21 mouse cellular contexts compared by ENCODE assay signal in genomic region chr1:32199664-32200260, GRCm38 (mm10). TPM values are rescaled to one million over a fixed set of nuclear protein-coding genes. Genes with fewer than 3 reads are reported as not detected.
"Had no signal": no experiment of that assay in that cellular context is flagged by ENCODE, and none has a peak within 500 bp of the region (broad histone marks: within the 10 kb centered on the region; RNA-seq: fewer than 3 reads in every experiment).

No protein-coding gene starts in this region.

- H3K27me3 ChIP-seq: liver, embryonic 13.5 days; liver, embryonic 15.5 days; neural tube, embryonic 13.5 days; neural tube, embryonic 15.5 days had no signal

- H3K4me2 ChIP-seq: liver, embryonic 11.5 days; liver, embryonic 13.5 days; liver, embryonic 15.5 days; lung, embryonic 14.5 days; neural tube, embryonic 13.5 days; neural tube, embryonic 15.5 days had no signal

- H3K27ac ChIP-seq: liver, embryonic 13.5 days; liver, embryonic 15.5 days; neural tube, embryonic 13.5 days; neural tube, embryonic 15.5 days had no signal

- H3K9me3 ChIP-seq: liver, embryonic 13.5 days; liver, embryonic 15.5 days; neural tube, embryonic 13.5 days; neural tube, embryonic 15.5 days had no signal

- DNase-seq: liver, embryonic 13.5 days; liver, postnatal 0 days; lung, embryonic 14.5 days; lung, postnatal 10 days; lung, postnatal 4 days; retina, postnatal 1 day; right cerebral cortex, adult 18-20 months; right cerebral cortex, postnatal 25 days; right cerebral cortex, postnatal 4 days; spleen, adult 18-20 months; thymus, adult 18-20 months; thymus, postnatal 14 days; thymus, postnatal 36 days had no signal

- H3K4me3 ChIP-seq: liver, embryonic 13.5 days; liver, embryonic 15.5 days; myocyte; neural tube, embryonic 13.5 days; neural tube, embryonic 15.5 days had no signal

- H3K36me3 ChIP-seq: liver, embryonic 13.5 days; liver, embryonic 15.5 days; neural tube, embryonic 13.5 days; neural tube, embryonic 15.5 days had no signal

- H3K9ac ChIP-seq: liver, embryonic 13.5 days; liver, embryonic 15.5 days; liver, postnatal 0 days; lung, embryonic 14.5 days; neural tube, embryonic 13.5 days; neural tube, embryonic 15.5 days had no signal

- H3K4me1 ChIP-seq: liver, embryonic 13.5 days; liver, embryonic 15.5 days; neural tube, embryonic 13.5 days; neural tube, embryonic 15.5 days had no signal

- ATAC-seq: liver, postnatal 0 days had no signal

RNA-seq across cellular contexts. Expression of gene Khdrbs2, which starts 27.2 kb away (rescaled TPM):
- total RNA-seq: megakaryocyte, adult 5-6 weeks; megakaryocyte-erythroid progenitor cell, adult 5-6 weeks had no signal
- polyA plus RNA-seq: liver, postnatal 0 days; small intestine, adult 2 months had no signal
